Mouse (Mus musculus) c-Kit-positive CD71-positive TER-119-positive erythroid progenitor cells, embryonic 14.5 days (primary cell): ENCODE results near the gene Olfr1036.
"Not testable (repeated sequence)": the region's sequence is repeated elsewhere in the genome, so short reads cannot be mapped to it uniquely, and the experiment has no call there.

Source experiments
- DNase-seq: peaks from one replicate; pipeline ENCODE4 v3.0.0-alpha.2; 2013; ENCODE audit warnings: low spot score

Gene Olfr1036

GRCm38 (mm10) chr2:86073692-86074091 is at the start of gene Olfr1036:
TSS of gene Olfr1036 (plus strand) at chr2:86073992.
- not testable (repeated sequence) for DNase-seq

GRCm38 (mm10) chr2:86045561-86045960 is 28.2 kb upstream of the Olfr1036 start, which contains the start of gene Olfr1034:
TSS of gene Olfr1034 (plus strand) at chr2:86045861.
- DNase-seq = no peak

GRCm38 (mm10) chr2:86050777-86051176 is 23.0 kb upstream of the Olfr1036 start:
- not testable (repeated sequence) for DNase-seq

GRCm38 (mm10) chr2:86063766-86064165 is 10.0 kb upstream of the Olfr1036 start:
- DNase-seq = not testable (repeated sequence)

GRCm38 (mm10) chr2:86070189-86070588 is 3.6 kb upstream of the Olfr1036 start:
- no peak for DNase-seq

- DNase-seq = not testable (repeated sequence)
These were observed 6.7 kb downstream of the Olfr1036 start for GRCm38 (mm10) chr2:86080478-86080877.

- DNase-seq = no peak
These were observed 13.5 kb downstream of the Olfr1036 start, which contains the start of gene Olfr1037 for GRCm38 (mm10) chr2:86087285-86087684. TSS of gene Olfr1037 (minus strand) at chr2:86087385.
